Mouse (Mus musculus): Measurements from ENCODE around the gene Ddi1.

DNA sequence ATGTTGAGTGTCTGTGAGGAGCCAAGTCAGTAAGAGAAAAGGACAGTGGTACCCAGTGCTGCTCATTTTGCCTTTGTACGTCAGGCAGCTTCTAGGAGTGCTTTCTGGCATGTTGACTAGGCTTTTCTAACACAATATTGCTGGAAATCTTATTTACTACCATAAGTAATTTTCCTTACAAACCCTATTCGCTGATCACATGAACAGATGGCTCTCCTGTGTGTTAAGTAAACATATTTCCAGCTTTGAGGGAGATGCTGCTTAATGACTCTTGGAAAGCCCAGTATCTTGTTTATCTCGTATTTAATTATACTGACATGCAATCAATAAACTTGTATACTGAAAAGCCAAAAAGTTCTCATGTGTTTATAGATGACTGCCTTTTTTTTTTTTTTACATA lies 32.4 kb upstream of the Ddi1 start:
- TF ChIP-seq ZC3H11A (IDR thresholded peaks at IDR 0.05; ENCODE audit: borderline replicate concordance, low read depth, low read length) (no peak), CHD2 (IDR thresholded peaks at IDR 0.05; ENCODE audit: low read depth, low read length) (no peak), HCFC1 (IDR thresholded peaks at IDR 0.05; ENCODE audit: borderline replicate concordance, insufficient read depth, low read length) (no peak), ZNF384 (IDR thresholded peaks at IDR 0.05; ENCODE audit: low read depth, low read length) (no peak)

Data from ES-E14 (cell line).